Mouse (Mus musculus) gonadal fat pad, adult 2 months (tissue): ENCODE data around the gene Paxip1. TPM values are rescaled to one million over a fixed set of nuclear protein-coding genes. Genes with fewer than 3 reads are reported as not detected.

Source experiments
- DNase-seq: peaks from one replicate; pipeline ENCODE4 v3.0.0-alpha.2; 2012; ENCODE audit warnings: low read depth
- polyA plus RNA-seq: library from polyadenylated mRNA; depleted of rRNA; stranded (reverse); fragments of >200 nt; gene quantifications from 2 replicates; pipeline ENCODE4 v1.2.3, GENCODE M21; 2012; rRNA removed

The Paxip1 gene
- polyA plus RNA-seq, 1 experiment: 16.5 TPM

DNA sequence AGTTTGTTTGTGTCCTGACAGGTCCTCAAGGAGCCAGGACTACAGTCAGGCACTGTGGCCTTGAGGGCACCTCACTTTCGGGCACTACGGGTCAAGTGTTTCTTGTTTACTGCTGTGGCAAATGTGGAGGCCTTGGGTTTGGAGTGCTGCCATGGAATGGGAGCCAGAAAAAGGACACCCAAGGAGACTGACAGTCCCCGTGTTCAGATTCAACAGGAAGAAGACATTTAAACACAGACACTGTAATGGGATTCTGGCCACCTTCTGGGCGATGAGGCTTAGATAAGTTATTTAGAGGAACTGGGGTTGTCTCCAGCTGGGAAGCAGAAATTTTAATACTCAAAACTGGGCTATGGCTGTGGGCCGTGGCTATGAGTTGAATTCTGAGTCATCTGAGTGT lies 60.8 kb downstream of the Paxip1 start:
- no peak for DNase-seq

DNA sequence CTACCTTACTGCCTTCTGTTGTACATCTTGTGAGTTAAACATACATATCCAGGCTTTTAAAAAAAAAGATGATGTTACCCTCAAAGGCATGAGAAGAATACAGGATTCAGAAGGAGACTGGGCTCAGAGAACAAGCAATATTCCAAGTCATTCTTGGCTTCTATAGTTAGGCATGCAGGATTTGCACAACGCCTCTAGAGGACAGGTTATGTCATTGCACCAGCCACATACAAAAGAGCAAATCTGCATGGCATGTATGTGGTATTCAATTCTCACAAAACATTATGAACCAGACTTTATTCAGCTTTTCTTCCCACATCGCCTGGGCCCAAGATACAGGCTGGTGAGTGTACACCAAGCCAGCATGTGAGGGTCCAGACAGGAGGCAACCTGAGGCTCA lies 67.0 kb downstream of the Paxip1 start:
- no peak for DNase-seq

DNA sequence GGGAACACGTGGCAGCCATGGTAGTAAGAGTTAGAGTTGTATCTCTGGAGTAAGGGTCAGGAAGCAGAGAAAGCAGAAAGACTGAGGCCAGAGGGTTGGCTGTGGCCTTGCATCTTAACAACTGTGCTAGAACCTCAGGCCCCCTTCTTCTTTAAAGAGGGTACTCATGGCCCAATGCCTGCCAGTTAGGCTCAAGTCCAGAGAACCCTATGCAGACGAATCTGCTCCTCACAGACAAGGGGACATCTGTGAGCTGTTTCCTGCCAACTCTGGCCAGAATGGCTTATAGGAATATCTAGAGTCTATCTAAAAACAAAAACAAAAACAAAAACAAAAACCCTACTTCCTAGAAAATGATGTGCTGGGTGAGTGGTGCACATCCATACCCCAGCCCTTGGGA lies 72.2 kb downstream of the Paxip1 start:
- DNase-seq: no peak

DNA sequence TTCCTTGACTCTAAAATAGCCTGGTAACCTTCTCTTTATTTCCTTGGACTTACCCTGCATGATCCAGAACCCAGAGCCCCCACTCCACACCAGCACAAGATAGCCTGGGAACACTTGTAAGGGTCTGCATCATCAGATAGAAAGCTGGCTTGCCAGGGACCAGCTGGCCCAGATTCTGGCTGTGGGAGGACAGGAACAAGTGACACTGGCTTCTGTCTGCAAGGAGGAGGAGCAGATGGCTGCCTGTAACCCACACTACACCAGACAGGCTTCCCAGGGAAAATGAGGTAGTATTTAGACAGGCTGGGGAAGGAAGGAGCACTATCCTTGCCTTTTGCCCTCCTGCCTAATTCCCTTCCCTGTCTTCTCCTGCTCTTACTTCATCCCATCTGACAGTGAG lies 74.2 kb downstream of the Paxip1 start:
- no peak for DNase-seq

DNA sequence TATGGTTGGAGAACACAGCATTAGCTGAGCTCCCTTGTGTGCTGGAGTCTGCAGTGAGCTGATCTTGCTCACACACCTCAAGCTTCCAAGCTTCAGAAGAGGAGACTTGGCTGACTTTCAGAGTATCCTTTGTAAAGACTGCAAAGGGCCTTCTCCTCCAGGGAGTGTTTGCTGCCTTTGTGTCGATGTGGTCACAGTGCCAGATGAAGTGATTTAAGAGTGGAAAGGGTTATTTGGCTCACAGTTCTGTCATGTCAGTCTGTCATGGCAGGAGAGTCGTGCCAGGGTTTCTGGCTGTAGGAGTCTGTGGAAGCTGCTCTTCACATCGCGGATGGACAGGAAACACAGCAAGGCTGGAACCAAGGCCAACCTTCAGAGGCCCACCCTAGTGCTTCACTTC lies 75.5 kb downstream of the Paxip1 start:
- DNase-seq: no peak

- no peak for DNase-seq
Observed at GRCm38 (mm10) chr5:27714356-27714755, 77.1 kb downstream of the Paxip1 start.

GRCm38 (mm10) chr5:27711461-27712192 lies 79.9 kb downstream of the Paxip1 start:
- DNase-seq: no peak

- no peak for DNase-seq
Observed at GRCm38 (mm10) chr5:27708209-27708608, 83.3 kb downstream of the Paxip1 start.

GRCm38 (mm10) chr5:27707283-27707682 lies 84.2 kb downstream of the Paxip1 start:
- DNase-seq: no peak

DNA sequence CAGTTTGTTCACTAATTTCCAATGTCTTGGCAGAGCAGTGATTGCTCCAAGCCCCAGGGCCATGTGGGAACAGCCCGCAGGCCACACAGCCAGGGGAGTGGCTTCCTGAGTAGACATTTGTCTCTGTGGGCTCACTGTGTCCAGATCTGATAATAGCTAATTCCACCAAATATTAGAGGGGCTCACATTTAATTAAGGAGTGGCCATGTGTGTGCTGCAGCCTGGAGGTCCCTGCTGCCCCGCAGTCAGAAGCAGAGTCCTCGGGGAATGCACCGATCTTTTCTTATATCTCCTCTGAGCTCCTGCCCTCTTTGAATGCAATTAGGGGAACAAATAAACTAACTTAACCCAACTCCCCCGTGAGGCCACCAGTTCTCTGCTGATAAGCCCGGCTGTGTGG lies 84.9 kb downstream of the Paxip1 start:
- no peak for DNase-seq

DNA sequence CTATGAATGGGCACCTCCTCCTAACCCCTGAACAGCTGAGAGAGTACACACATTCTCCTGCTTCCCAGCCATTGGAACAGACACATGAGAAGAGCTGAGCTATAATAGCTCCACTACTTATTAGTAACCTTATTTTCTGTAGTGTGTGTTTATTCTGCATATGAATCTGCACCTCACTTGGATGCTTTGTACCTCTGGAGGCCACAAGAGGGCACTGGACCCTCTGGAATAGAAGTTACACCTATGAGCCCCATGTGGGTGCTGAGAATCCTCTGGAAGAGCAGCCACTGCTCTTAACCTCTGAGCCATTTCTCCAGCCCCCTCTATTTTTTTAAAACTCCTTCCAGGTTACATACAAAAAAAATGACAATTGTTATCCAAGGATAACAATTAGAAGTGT lies 86.5 kb downstream of the Paxip1 start:
- DNase-seq: no peak

DNA sequence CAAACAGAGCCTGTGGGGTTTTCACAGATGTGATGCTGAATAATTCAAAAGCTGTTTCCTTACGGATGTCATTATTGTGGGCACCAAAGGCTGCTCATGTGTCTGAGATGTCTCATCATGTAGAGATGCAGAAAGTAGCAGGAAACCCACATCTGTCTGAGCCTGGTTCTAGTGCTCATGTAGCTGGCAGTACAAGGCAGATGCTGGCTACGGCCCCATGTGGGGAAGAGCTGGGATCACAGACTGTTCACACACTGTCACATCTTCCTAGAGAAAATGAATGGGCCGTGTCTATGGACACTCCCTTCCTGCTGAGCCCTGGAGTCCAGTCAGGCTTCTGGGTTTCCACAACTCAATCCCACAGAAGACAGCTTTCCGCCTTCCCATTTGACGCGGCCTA lies 89.0 kb downstream of the Paxip1 start:
- DNase-seq: no peak

Other genes starting within 250 kb of the Paxip1 start
- not detected in 2 replicates for gene Htr5a, start 50.5 kb upstream of the Paxip1 start, polyA plus RNA-seq